Mouse (Mus musculus): Measurements from ENCODE around the gene Efcab5. TPM values are rescaled to one million over a fixed set of nuclear protein-coding genes. Genes with fewer than 3 reads are reported as not detected.

Gene Efcab5
- polyA plus RNA-seq, 1 experiment from 2014 or later = 0.08 TPM

- Histone ChIP-seq H3K4me1 (ENCODE audit: control insufficient read depth, low read depth, low read length) (no peaks in the 10 kb centered on the region; the same call in 1 of the 2 replicates), H3K27ac (ENCODE audit: low read length) (no peak overlapping the region), H3K4me3 (ENCODE audit: low read depth, low read length) (no peak overlapping the region), H3K9me3 (replicated peaks; ENCODE audit: control insufficient read depth, low read length) (no peaks in the 10 kb centered on the region), H3K9ac (ENCODE audit: low read depth, low read length) (no peak overlapping the region), H3K4me2 (ENCODE audit: low read depth, low read length) (no peak overlapping the region), H3K27me3 (ENCODE audit: control insufficient read depth, insufficient read depth, low read depth, low read length) (no peaks in the 10 kb centered on the region), H3K36me3 (ENCODE audit: control insufficient read depth, insufficient read depth) (no peaks in the 10 kb centered on the region)
- ATAC-seq (ENCODE audit: low read depth) = no peak
- WGBS (ENCODE audit: insufficient replicate concordance) = 62% methylated on average over 10 of the region's 10 CpGs
Measured at GRCm38 (mm10) chr11:77095206-77095605, 93.6 kb downstream of the Efcab5 start.

GRCm38 (mm10) chr11:77094136-77094535 is 94.6 kb downstream of the Efcab5 start:
- Histone ChIP-seq H3K4me2 (ENCODE audit: low read depth, low read length) (no peak overlapping the region), H3K4me3 (ENCODE audit: low read depth, low read length) (no peak overlapping the region), H3K9me3 (replicated peaks; ENCODE audit: control insufficient read depth, low read length) (no peaks in the 10 kb centered on the region), H3K36me3 (ENCODE audit: control insufficient read depth, insufficient read depth) (no peaks in the 10 kb centered on the region), H3K9ac (ENCODE audit: low read depth, low read length) (no peak overlapping the region), H3K27me3 (ENCODE audit: control insufficient read depth, insufficient read depth, low read depth, low read length) (no peaks in the 10 kb centered on the region), H3K27ac (ENCODE audit: low read length) (no peak overlapping the region), H3K4me1 (ENCODE audit: control insufficient read depth, low read depth, low read length) (no peaks in the 10 kb centered on the region; the same call in 1 of the 2 replicates)
- WGBS (ENCODE audit: insufficient replicate concordance) = 54% methylated on average over 8 of the region's 8 CpGs
- ATAC-seq (ENCODE audit: low read depth) = no peak

DNA sequence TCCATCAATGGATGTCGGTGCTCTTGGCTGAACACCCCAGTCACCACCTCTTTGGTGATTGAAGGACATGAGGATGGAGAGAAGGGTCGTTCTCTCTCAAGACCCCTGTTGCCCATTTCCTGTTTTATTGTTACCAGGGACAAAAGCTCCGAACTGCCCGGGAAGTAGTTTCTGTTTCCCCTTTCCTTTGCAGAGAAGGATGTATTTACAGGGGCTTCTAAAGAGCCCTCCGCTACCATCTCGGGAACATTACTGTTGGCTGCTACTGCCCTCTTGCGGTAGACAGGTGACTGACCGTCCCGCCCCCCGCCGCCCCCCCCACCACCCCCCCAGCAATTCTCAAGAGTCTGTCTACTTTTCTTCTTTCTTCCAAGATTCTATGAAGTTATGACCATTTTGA is 95.6 kb downstream of the Efcab5 start:
- no peak overlapping the region for H3K27ac ChIP-seq (ENCODE audit: low read length)
- H3K27me3 ChIP-seq (ENCODE audit: control insufficient read depth, insufficient read depth, low read depth, low read length) = no peaks in the 10 kb centered on the region
- WGBS (ENCODE audit: insufficient replicate concordance) = 2% methylated on average over 11 of the region's 11 CpGs
- H3K4me2 ChIP-seq (ENCODE audit: low read depth, low read length) = peak overlapping the region; percentile 7; the same call in 1 of the 2 replicates
- no peak for ATAC-seq (ENCODE audit: low read depth)
- H3K9me3 ChIP-seq (replicated peaks; ENCODE audit: control insufficient read depth, low read length) = no peaks in the 10 kb centered on the region
- no peak overlapping the region for H3K4me3 ChIP-seq (ENCODE audit: low read depth, low read length)
- H3K36me3 ChIP-seq (ENCODE audit: control insufficient read depth, insufficient read depth) = no peaks in the 10 kb centered on the region
- H3K4me1 ChIP-seq (ENCODE audit: control insufficient read depth, low read depth, low read length) = no peaks in the 10 kb centered on the region
- H3K9ac ChIP-seq (ENCODE audit: low read depth, low read length) = no peak overlapping the region

DNA sequence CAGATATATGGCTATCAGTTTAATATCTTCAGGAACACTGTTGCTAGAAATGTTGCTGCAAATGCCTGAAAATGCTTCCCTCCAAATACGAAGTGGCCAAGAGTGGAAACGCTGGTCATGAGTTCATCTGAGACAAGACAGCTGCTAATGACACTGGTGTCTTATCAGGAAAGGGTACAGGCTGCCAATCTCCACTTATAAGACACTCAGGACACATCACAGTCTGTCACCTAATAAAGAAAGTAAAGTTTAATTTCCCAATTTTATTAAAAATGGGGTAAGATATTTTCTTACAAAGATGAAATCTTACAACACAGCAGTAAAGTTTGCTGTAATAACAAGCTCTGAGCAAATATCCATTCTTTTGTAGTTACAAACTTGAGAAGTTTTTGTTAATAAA is 99.6 kb downstream of the Efcab5 start:
- Histone ChIP-seq H3K4me3 (ENCODE audit: low read depth, low read length) (no peak overlapping the region), H3K4me1 (ENCODE audit: control insufficient read depth, low read depth, low read length) (no peaks in the 10 kb centered on the region), H3K9ac (ENCODE audit: low read depth, low read length) (no peak overlapping the region), H3K36me3 (ENCODE audit: control insufficient read depth, insufficient read depth) (no peaks in the 10 kb centered on the region), H3K27ac (ENCODE audit: low read length) (no peak overlapping the region), H3K9me3 (replicated peaks; ENCODE audit: control insufficient read depth, low read length) (no peaks in the 10 kb centered on the region), H3K4me2 (ENCODE audit: low read depth, low read length) (no peak overlapping the region), H3K27me3 (ENCODE audit: control insufficient read depth, insufficient read depth, low read depth, low read length) (no peaks in the 10 kb centered on the region)
- ATAC-seq (ENCODE audit: low read depth) = no peak
- WGBS (ENCODE audit: insufficient replicate concordance) = 46% methylated on average over 2 of the region's 2 CpGs

GRCm38 (mm10) chr11:77087004-77087403 is 101.8 kb downstream of the Efcab5 start:
- WGBS (ENCODE audit: insufficient replicate concordance) = 48% methylated on average over 2 of the region's 2 CpGs
- H3K27me3 ChIP-seq (ENCODE audit: control insufficient read depth, insufficient read depth, low read depth, low read length) = peaks cover 3% of the 10 kb centered on the region
- no peaks in the 10 kb centered on the region for H3K9me3 ChIP-seq (replicated peaks; ENCODE audit: control insufficient read depth, low read length)
- no peak overlapping the region for H3K9ac ChIP-seq (ENCODE audit: low read depth, low read length)
- H3K36me3 ChIP-seq (ENCODE audit: control insufficient read depth, insufficient read depth) = no peaks in the 10 kb centered on the region
- H3K4me3 ChIP-seq (ENCODE audit: low read depth, low read length) = no peak overlapping the region
- H3K27ac ChIP-seq (ENCODE audit: low read length) = no peak overlapping the region
- ATAC-seq (ENCODE audit: low read depth) = no peak
- no peaks in the 10 kb centered on the region for H3K4me1 ChIP-seq (ENCODE audit: control insufficient read depth, low read depth, low read length)
- H3K4me2 ChIP-seq (ENCODE audit: low read depth, low read length) = no peak overlapping the region

DNA sequence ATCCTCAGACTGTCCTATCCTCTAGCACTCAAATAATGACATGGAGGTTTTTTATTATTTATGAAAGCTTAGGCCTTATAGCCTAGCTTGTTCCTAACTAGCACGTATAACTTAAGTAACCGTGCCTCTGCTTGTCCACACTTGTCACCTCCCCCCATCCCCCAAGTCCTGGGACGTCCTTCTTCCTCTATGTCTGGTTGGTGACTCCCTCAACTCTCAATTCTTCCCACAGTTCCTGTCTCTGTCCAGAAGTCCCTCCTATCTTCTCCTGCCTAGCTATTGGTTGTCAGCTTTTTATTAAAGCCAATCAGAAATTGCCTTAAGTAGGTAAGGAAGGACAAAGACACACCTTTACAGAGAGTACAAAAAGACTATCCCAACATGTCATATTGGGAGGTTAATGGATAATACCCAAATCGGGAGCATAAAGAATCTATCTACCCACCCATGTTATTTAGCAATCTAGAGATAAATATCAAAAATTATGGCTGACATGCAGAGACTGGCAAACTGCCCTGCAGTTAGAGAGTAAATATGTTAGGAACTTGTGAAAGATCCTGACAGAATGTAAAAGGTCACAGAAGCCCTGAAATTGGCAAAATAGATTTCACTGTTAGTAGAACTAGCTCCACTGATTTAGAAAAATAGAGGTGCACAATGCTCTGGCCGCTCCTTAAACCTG is 104.6 kb downstream of the Efcab5 start:
- Histone ChIP-seq H3K36me3 (ENCODE audit: control insufficient read depth, insufficient read depth) (no peaks in the 10 kb centered on the region), H3K4me3 (ENCODE audit: low read depth, low read length) (no peak overlapping the region), H3K4me1 (ENCODE audit: control insufficient read depth, low read depth, low read length) (no peaks in the 10 kb centered on the region), H3K4me2 (ENCODE audit: low read depth, low read length) (no peak overlapping the region), H3K27ac (ENCODE audit: low read length) (no peak overlapping the region), H3K9ac (ENCODE audit: low read depth, low read length) (no peak overlapping the region), H3K27me3 (ENCODE audit: control insufficient read depth, insufficient read depth, low read depth, low read length) (peaks cover 8% of the 10 kb centered on the region), H3K9me3 (replicated peaks; ENCODE audit: control insufficient read depth, low read length) (no peaks in the 10 kb centered on the region)
- 35% methylated on average over 5 of the region's 5 CpGs for WGBS (ENCODE audit: insufficient replicate concordance)
- no peak for ATAC-seq (ENCODE audit: low read depth)

DNA sequence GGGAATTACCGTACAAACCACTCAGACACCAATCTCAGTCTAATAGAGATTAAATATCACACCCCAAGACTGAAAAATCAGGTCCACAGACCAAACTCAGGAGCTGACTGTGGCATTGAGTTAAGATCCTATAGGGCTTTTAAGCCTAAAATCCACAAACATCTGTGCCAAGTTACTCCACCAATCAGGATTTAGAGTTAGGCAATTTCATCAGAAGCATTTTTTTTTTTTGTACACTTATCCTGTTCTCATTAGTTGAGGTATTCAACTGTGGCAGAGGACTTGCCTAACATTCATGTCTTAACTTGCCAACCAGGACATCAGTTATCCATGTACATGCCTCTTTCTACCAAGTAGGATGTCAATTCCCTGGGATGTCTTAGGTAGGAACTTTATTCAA is 109.4 kb downstream of the Efcab5 start:
- H3K9me3 ChIP-seq (replicated peaks; ENCODE audit: control insufficient read depth, low read length) = no peaks in the 10 kb centered on the region
- H3K4me1 ChIP-seq (ENCODE audit: control insufficient read depth, low read depth, low read length) = peaks cover 8% of the 10 kb centered on the region
- ATAC-seq (ENCODE audit: low read depth) = no peak
- 86% methylated on average over 1 of the region's 1 CpGs for WGBS (ENCODE audit: insufficient replicate concordance)
- no peak overlapping the region for H3K4me3 ChIP-seq (ENCODE audit: low read depth, low read length)
- H3K4me2 ChIP-seq (ENCODE audit: low read depth, low read length) = no peak overlapping the region
- no peak overlapping the region for H3K9ac ChIP-seq (ENCODE audit: low read depth, low read length)
- no peak overlapping the region for H3K27ac ChIP-seq (ENCODE audit: low read length)
- peaks cover 2% of the 10 kb centered on the region; the same call in 1 of the 2 replicates for H3K36me3 ChIP-seq (ENCODE audit: control insufficient read depth, insufficient read depth)
- H3K27me3 ChIP-seq (ENCODE audit: control insufficient read depth, insufficient read depth, low read depth, low read length) = peaks cover 8% of the 10 kb centered on the region

DNA sequence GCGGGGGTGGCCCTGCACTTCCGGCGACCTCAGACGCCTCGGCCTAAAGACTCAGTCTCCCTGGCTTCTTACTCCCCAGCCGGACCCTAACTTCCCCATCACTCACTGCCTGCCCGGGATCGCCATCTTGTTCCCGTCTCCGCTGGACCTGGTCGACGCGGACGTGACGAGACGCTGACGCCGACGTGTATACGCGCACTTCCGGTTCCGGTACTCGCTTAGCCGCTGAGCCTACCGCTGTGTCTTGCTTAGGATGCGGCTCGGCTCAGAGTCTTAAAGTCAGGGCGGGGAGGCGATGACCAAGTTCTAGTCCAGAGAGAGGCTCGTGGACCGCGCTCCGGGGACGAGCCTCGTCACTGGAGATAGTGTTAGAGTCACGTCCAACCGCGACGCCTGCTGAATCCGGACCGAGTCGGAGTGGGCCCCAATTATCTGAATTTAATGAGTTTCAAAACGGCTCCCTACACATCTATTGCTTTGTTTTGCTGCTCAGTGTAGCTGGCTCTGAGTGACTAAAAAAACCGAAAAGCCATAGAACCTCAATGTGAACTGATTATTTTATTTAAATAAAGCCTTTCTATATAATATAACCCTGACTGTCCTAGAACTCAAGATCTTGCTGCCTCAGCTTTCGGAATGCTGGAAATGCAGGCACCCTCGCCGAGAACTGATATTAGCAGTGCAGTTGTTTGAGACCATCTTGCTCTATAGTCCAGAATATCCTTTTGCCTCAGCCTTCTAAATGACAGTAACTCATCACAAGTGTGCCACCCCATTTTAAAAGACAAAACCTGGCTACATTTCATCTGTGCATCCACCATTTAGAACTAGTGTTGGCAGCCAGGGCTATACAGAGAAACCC is 110.3 kb downstream of the Efcab5 start, which contains the start of gene Nsrp1:
TSS of gene Nsrp1 (minus strand) at position 163 of the 862 bp plus-strand sequence.
- 3% methylated on average over 48 of the region's 48 CpGs for WGBS (ENCODE audit: insufficient replicate concordance)
- Histone ChIP-seq H3K4me1 (ENCODE audit: control insufficient read depth, low read depth, low read length) (peaks cover 8% of the 10 kb centered on the region), H3K27ac (ENCODE audit: low read length) (peak within 1 kb of the TSS; percentile 83), H3K9ac (ENCODE audit: low read depth, low read length) (peak within 1 kb of the TSS; percentile 79), H3K9me3 (replicated peaks; ENCODE audit: control insufficient read depth, low read length) (no peaks in the 10 kb centered on the region), H3K36me3 (ENCODE audit: control insufficient read depth, insufficient read depth) (peaks cover 2% of the 10 kb centered on the region), H3K27me3 (ENCODE audit: control insufficient read depth, insufficient read depth, low read depth, low read length) (peaks cover 8% of the 10 kb centered on the region), H3K4me2 (ENCODE audit: low read depth, low read length) (peak within 1 kb of the TSS; percentile 87), H3K4me3 (ENCODE audit: low read depth, low read length) (peak within 1 kb of the TSS; percentile 92)
- peak; percentile 99 for ATAC-seq (ENCODE audit: low read depth)

DNA sequence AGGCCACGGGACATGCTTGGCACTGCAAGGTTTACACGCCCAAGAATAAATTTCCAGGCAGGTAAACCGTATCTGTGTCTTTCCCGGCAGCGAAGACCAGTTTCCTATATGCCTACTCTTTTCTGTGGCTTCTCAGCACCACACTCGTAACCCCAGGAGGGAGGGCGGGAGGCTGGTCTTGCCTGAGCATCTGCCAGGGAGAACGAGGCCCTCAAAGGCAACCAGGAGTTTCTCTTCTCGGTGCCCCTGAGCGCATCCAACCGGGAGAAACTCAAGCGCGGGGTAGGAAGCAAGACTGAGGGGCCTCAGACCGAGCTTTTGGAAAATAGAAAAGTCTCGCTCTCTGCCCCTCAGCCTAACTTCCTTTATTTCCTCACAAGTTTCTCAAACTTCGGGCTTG is 111.0 kb downstream of the Efcab5 start:
- Histone ChIP-seq H3K27ac (ENCODE audit: low read length) (peak overlapping the region; percentile 52), H3K9ac (ENCODE audit: low read depth, low read length) (peak overlapping the region; percentile 79), H3K36me3 (ENCODE audit: control insufficient read depth, insufficient read depth) (peaks cover 3% of the 10 kb centered on the region), H3K4me3 (ENCODE audit: low read depth, low read length) (peak overlapping the region; percentile 92), H3K4me2 (ENCODE audit: low read depth, low read length) (peak overlapping the region; percentile 87), H3K27me3 (ENCODE audit: control insufficient read depth, insufficient read depth, low read depth, low read length) (peaks cover 8% of the 10 kb centered on the region), H3K4me1 (ENCODE audit: control insufficient read depth, low read depth, low read length) (peaks cover 8% of the 10 kb centered on the region), H3K9me3 (replicated peaks; ENCODE audit: control insufficient read depth, low read length) (no peaks in the 10 kb centered on the region)
- 2% methylated on average over 16 of the region's 16 CpGs for WGBS (ENCODE audit: insufficient replicate concordance)
- ATAC-seq (ENCODE audit: low read depth) = no peak

Data from liver, embryonic 16.5 days (tissue).